Mouse (Mus musculus): Measurements from ENCODE around the gene Pomc. TPM values are rescaled to one million over a fixed set of nuclear protein-coding genes. Genes with fewer than 3 reads are reported as not detected.
"Not testable (repeated sequence)": the region's sequence is repeated elsewhere in the genome, so short reads cannot be mapped to it uniquely, and the experiment has no call there.

Pomc gene
- polyA plus RNA-seq, 1 experiment from 2014 or later = 0.87 TPM

- no peaks in the 10 kb centered on the region for H3K36me3 ChIP-seq
- no peaks in the 10 kb centered on the region for H3K9me3 ChIP-seq (replicated peaks)
- WGBS (ENCODE audit: insufficient replicate concordance) = 68% methylated on average over 3 of the region's 3 CpGs
- H3K4me2 ChIP-seq = no peak overlapping the region
- ATAC-seq = no peak
- no peak overlapping the region for H3K27ac ChIP-seq
- H3K4me3 ChIP-seq = no peak overlapping the region
- H3K4me1 ChIP-seq = no peaks in the 10 kb centered on the region
- H3K27me3 ChIP-seq (replicated peaks) = no peaks in the 10 kb centered on the region
- H3K9ac ChIP-seq = no peak overlapping the region
Observed at GRCm38 (mm10) chr12:3928841-3929240, 25.9 kb upstream of the Pomc start.

GRCm38 (mm10) chr12:3930090-3930865 is 24.5 kb upstream of the Pomc start:
- not testable (repeated sequence) for H3K4me2 ChIP-seq; H3K9me3 ChIP-seq (replicated peaks); H3K4me1 ChIP-seq; H3K4me3 ChIP-seq; ATAC-seq; H3K27me3 ChIP-seq (replicated peaks); H3K9ac ChIP-seq; H3K36me3 ChIP-seq; H3K27ac ChIP-seq
- 83% methylated on average over 36 of the region's 47 CpGs for WGBS (ENCODE audit: insufficient replicate concordance)

GRCm38 (mm10) chr12:3942026-3942425 is 12.7 kb upstream of the Pomc start:
- 53% methylated on average over 11 of the region's 11 CpGs for WGBS (ENCODE audit: insufficient replicate concordance)
- Histone ChIP-seq H3K9ac (no peak overlapping the region), H3K4me3 (no peak overlapping the region), H3K27ac (no peak overlapping the region), H3K4me2 (no peak overlapping the region), H3K4me1 (no peaks in the 10 kb centered on the region), H3K9me3 (replicated peaks) (no peaks in the 10 kb centered on the region), H3K36me3 (no peaks in the 10 kb centered on the region), H3K27me3 (replicated peaks) (no peaks in the 10 kb centered on the region)
- ATAC-seq = no peak

GRCm38 (mm10) chr12:3944454-3945073 is 10.2 kb upstream of the Pomc start:
- Histone ChIP-seq H3K9ac (no peak overlapping the region), H3K27me3 (replicated peaks) (no peaks in the 10 kb centered on the region), H3K4me2 (no peak overlapping the region), H3K27ac (no peak overlapping the region), H3K36me3 (no peaks in the 10 kb centered on the region), H3K4me3 (no peak overlapping the region), H3K9me3 (replicated peaks) (no peaks in the 10 kb centered on the region), H3K4me1 (no peaks in the 10 kb centered on the region)
- ATAC-seq = no peak
- 49% methylated on average over 4 of the region's 4 CpGs for WGBS (ENCODE audit: insufficient replicate concordance)

GRCm38 (mm10) chr12:3947503-3947902 is 7.2 kb upstream of the Pomc start:
- Histone ChIP-seq H3K36me3 (no peaks in the 10 kb centered on the region), H3K27me3 (replicated peaks) (no peaks in the 10 kb centered on the region), H3K4me3 (no peak overlapping the region), H3K4me1 (no peaks in the 10 kb centered on the region), H3K9ac (no peak overlapping the region), H3K9me3 (replicated peaks) (no peaks in the 10 kb centered on the region), H3K27ac (no peak overlapping the region), H3K4me2 (no peak overlapping the region)
- no peak for ATAC-seq
- WGBS (ENCODE audit: insufficient replicate concordance) = 71% methylated on average over 6 of the region's 6 CpGs

- Histone ChIP-seq H3K9me3 (replicated peaks) (no peaks in the 10 kb centered on the region), H3K4me1 (peaks cover 9% of the 10 kb centered on the region), H3K27ac (no peak overlapping the region), H3K4me3 (no peak overlapping the region), H3K9ac (no peak overlapping the region), H3K36me3 (no peaks in the 10 kb centered on the region), H3K4me2 (no peak overlapping the region), H3K27me3 (replicated peaks) (peaks cover 34% of the 10 kb centered on the region)
- no peak for ATAC-seq
- WGBS (ENCODE audit: insufficient replicate concordance) = 30% methylated on average over 10 of the region's 10 CpGs
Observed at GRCm38 (mm10) chr12:3955371-3955770, 620 bp downstream of the Pomc start.

- Histone ChIP-seq H3K27me3 (replicated peaks) (peaks cover 34% of the 10 kb centered on the region), H3K4me3 (no peak overlapping the region), H3K9me3 (replicated peaks) (no peaks in the 10 kb centered on the region), H3K9ac (no peak overlapping the region), H3K27ac (no peak overlapping the region), H3K4me1 (peaks cover 13% of the 10 kb centered on the region), H3K4me2 (no peak overlapping the region), H3K36me3 (no peaks in the 10 kb centered on the region)
- WGBS (ENCODE audit: insufficient replicate concordance) = 12% methylated on average over 3 of the region's 3 CpGs
- ATAC-seq = no peak
Observed at GRCm38 (mm10) chr12:3956351-3956750, 1.6 kb downstream of the Pomc start.

- Histone ChIP-seq H3K9me3 (replicated peaks) (no peaks in the 10 kb centered on the region), H3K9ac (peak overlapping the region; percentile 54), H3K27ac (peak overlapping the region; percentile 76), H3K27me3 (replicated peaks) (peaks cover 13% of the 10 kb centered on the region), H3K4me3 (peak overlapping the region; percentile 62), H3K36me3 (no peaks in the 10 kb centered on the region), H3K4me1 (peaks cover 13% of the 10 kb centered on the region), H3K4me2 (peak overlapping the region; percentile 85)
- peak; percentile 76 for ATAC-seq
- 2% methylated on average over 53 of the region's 53 CpGs for WGBS (ENCODE audit: insufficient replicate concordance)
Observed at GRCm38 (mm10) chr12:3959791-3960543, 5.2 kb downstream of the Pomc start.

- Histone ChIP-seq H3K9me3 (replicated peaks) (no peaks in the 10 kb centered on the region), H3K36me3 (no peaks in the 10 kb centered on the region), H3K4me1 (peaks cover 13% of the 10 kb centered on the region), H3K9ac (peak overlapping the region; percentile 54; the same call in 1 of the 2 replicates), H3K27ac (no peak overlapping the region), H3K4me3 (peak overlapping the region; percentile 62), H3K27me3 (replicated peaks) (peaks cover 7% of the 10 kb centered on the region; the same call in 1 of the 2 replicates), H3K4me2 (peak overlapping the region; percentile 85)
- WGBS (ENCODE audit: insufficient replicate concordance) = 44% methylated on average over 4 of the region's 4 CpGs
- ATAC-seq = no peak
Observed at GRCm38 (mm10) chr12:3960553-3960952, 5.8 kb downstream of the Pomc start.

GRCm38 (mm10) chr12:3967196-3967595 is 12.4 kb downstream of the Pomc start:
- Histone ChIP-seq H3K9me3 (replicated peaks) (no peaks in the 10 kb centered on the region), H3K27me3 (replicated peaks) (0 out of 2 replicates have a peak, but pooled peaks cover 6% of the 10 kb centered on the region), H3K9ac (no peak overlapping the region), H3K4me1 (no peaks in the 10 kb centered on the region), H3K36me3 (no peaks in the 10 kb centered on the region), H3K27ac (no peak overlapping the region), H3K4me2 (no peak overlapping the region), H3K4me3 (no peak overlapping the region)
- ATAC-seq = no peak
- 71% methylated on average over 4 of the region's 4 CpGs for WGBS (ENCODE audit: insufficient replicate concordance)

GRCm38 (mm10) chr12:3968380-3968779 is 13.6 kb downstream of the Pomc start:
- Histone ChIP-seq H3K36me3 (no peaks in the 10 kb centered on the region), H3K4me2 (no peak overlapping the region), H3K27ac (no peak overlapping the region), H3K4me1 (no peaks in the 10 kb centered on the region), H3K9ac (no peak overlapping the region), H3K4me3 (no peak overlapping the region), H3K27me3 (replicated peaks) (0 out of 2 replicates have a peak, but pooled peaks cover 6% of the 10 kb centered on the region), H3K9me3 (replicated peaks) (no peaks in the 10 kb centered on the region)
- ATAC-seq = no peak
- WGBS (ENCODE audit: insufficient replicate concordance) = 42% methylated on average over 9 of the region's 9 CpGs

GRCm38 (mm10) chr12:3973169-3973568 is 18.4 kb downstream of the Pomc start:
- H3K27me3 ChIP-seq (replicated peaks) = 0 out of 2 replicates have a peak, but pooled peaks cover 12% of the 10 kb centered on the region
- H3K36me3 ChIP-seq; H3K4me3 ChIP-seq; ATAC-seq; H3K27ac ChIP-seq; H3K4me1 ChIP-seq; H3K9me3 ChIP-seq (replicated peaks); H3K9ac ChIP-seq; H3K4me2 ChIP-seq: not testable (repeated sequence)
- WGBS (ENCODE audit: insufficient replicate concordance) = 86% methylated on average over 6 of the region's 6 CpGs
